Mouse (Mus musculus) lung, adult 2 months (tissue): ENCODE measurements around the gene Cars.

Source experiments
- CTCF ChIP-seq: fragments of 200-500 bp; IDR thresholded peaks from 2 replicates; pipeline ENCODE4 v1.5.1; 2011; ENCODE audit warnings: mild to moderate bottlenecking, low read length, control low read depth; ENCODE audit not compliant: insufficient read depth
- POLR2A ChIP-seq: fragments of 200-500 bp; IDR thresholded peaks from 2 replicates; pipeline ENCODE4 v1.6.1; 2011; ENCODE audit warnings: low read depth, mild to moderate bottlenecking, control low read depth, low read length, borderline replicate concordance; ENCODE audit errors: extremely low read depth

- TF ChIP-seq POLR2A (no peak), CTCF (no peak)
Observed at GRCm38 (mm10) chr7:143627555-143628286, 27.8 kb upstream of the Cars start.
